Mouse (Mus musculus) left cerebral cortex, adult 9 months (tissue): ENCODE data around the gene Heatr6.

Source experiments
- DNase-seq, 2 experiments: peaks; one replicate each; pipeline ENCODE4 v3.0.0; 2022; ENCODE audit warnings: low spot score in 2 of 2

Gene Heatr6

GRCm38 (mm10) chr11:83747376-83748265 lies 5.9 kb upstream of the Heatr6 start:
- DNase-seq: no peak

- DNase-seq: no peak
Measured at GRCm38 (mm10) chr11:83754227-83754626, 731 bp downstream of the Heatr6 start.

DNA sequence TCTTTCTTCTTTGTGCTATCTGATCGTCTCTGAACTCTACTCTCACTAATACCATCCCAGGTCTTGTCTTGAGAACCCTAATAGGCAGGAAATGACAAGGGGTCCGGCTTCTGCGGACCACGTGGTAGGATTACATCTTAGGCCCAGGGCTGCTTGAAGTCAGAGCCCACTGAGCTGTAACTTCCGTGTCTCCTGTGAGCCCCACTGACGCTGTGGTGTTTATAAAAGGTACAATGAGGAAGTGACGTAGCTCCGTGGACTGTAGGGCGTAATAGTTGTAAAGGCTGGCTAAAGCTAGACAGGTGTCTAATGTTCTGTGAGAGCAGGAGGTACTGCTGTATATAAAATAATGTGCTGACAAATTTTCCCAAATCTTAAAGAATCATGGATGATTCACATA lies 13.8 kb downstream of the Heatr6 start:
- no peak for DNase-seq

- no peak for DNase-seq
Measured at GRCm38 (mm10) chr11:83768976-83769375, 15.5 kb downstream of the Heatr6 start.

DNA sequence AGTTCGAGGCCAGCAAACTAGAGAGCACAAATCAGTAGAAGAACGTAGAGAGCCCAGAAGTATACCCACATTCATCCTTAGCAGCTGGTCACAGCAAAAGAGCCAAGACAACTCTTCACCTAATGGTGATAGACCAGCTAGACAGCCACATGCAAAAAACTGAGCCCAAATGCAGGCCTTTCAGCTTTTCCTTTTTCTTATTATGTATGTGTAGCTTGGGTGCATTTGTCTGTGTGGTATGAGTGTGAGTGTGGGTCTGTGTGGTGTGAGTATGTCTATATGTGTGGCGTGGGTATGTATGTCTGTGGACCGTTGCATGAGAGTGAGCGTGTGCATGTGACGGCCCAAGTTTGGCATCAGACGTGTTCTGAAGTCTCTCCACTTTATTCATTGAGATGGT lies 17.5 kb downstream of the Heatr6 start:
- no peak for DNase-seq

DNA sequence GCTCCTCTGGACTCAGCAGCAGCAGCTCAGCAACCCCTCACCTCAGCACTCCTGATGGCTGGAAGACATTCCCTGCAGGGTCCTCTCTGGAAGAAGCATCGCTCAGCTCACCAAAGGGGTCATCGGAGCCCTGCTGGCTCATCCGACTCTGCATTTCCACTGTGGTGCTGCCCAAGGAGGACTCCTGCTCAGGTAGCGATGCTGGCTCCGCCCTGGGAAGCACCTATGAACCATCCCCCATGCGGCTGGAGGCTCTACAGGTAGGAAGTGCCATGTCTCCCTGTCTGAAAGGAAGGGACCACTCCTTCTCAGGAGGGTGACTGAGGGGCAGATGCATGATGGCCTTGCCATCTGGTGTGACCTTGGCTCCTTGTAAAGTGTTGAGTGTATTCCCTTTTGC lies 18.8 kb downstream of the Heatr6 start:
- DNase-seq: no peak

GRCm38 (mm10) chr11:83773691-83774090 lies 20.2 kb downstream of the Heatr6 start:
- no peak for DNase-seq

DNA sequence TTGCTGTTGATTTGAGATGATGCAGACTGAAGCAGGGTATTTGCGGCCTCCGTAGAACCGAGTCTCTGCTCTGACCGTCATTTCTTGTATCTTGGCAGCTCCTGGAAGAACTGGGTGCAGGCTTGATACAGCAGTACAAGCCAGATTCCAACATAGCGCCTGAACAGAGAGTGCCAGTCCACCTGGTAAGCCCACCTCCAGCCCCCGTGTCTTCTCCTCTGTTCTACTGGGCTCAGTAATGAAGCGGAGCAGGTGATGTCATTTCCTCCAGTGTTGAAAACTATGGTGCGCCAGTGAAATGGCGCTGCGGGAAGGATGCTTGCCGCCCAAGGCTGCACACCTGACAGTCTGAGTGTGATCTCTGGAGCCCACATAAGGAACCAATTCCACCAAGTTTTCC lies 20.8 kb downstream of the Heatr6 start:
- DNase-seq: no peak

GRCm38 (mm10) chr11:83776798-83777197 lies 23.3 kb downstream of the Heatr6 start:
- DNase-seq: no peak

DNA sequence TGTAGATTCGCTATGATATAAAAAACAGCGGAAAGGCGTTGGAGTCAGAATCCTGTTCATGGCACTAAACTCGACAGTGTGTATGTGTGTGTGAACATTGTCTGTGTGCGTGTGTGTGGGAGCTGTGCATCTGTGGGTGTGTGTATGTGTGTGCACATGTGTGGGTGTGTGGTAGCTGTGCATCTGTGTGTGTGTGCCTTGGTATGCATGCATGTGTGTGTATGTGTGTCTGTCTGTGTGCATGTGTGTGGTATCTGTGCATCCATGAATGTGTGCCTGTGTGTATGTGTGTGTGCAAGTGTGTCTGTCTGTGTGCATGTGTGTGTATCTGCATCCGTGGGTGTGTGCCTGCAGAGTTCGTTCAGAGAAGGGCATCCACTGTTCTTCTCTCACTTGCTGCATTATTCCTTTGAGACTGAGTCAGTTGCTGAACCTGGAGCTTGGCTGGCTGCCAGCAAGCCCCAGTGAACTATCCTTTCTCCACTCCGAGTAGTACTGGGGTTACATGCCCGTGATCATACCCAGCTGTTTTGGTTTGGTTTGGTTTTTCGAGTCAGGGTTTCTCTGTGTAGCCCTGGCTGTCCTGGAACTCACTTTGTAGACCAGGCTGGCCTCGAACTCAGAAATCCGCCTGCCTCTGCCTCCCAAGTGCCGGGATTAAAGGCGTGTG lies 30.6 kb downstream of the Heatr6 start:
- no peak for DNase-seq

DNA sequence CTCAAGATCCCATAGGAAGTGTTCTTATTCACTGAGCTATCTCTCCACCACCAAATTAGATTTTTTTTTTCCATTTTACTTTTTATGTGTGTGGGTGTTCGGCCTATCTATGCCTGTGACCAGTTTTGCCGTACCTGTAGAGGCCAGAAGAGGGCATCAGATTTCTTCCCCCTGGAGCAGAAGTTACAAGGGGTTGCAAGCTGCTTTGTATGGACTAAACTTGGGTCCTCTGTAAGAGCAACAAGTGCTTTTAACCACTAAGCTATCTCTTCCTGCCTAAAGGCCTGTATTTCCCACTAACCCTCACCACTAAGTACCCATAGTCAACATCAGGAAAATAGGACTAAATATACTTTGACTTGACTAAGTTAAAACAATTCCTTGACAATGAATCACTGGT lies 31.2 kb downstream of the Heatr6 start:
- peak in 1 of 2 experiments; percentile 37 for DNase-seq

DNA sequence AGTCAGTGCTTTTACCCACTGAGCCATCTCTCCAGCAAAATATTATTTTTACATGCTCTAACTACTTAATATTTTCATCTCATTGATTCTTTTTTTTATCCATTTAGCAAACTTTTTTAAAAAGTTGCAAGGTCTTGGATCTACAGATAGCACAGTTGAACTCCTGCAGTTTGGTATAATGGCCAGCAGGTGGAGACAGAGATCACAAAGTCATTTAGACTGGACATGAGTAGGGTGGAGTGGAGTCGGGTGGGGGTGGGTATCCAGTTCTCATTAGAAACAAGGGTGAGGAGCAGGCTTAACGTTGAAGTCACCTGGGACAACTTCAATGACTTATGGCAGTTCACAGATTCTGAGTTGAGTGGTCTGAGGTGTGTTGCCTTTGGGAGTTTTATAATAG lies 31.9 kb downstream of the Heatr6 start:
- DNase-seq: peak in 1 of 2 experiments; percentile 61

- no peak for DNase-seq
Measured at GRCm38 (mm10) chr11:83786835-83787234, 33.3 kb downstream of the Heatr6 start.

- DNase-seq: no peak
Measured at GRCm38 (mm10) chr11:83787401-83788021, 34.0 kb downstream of the Heatr6 start.

DNA sequence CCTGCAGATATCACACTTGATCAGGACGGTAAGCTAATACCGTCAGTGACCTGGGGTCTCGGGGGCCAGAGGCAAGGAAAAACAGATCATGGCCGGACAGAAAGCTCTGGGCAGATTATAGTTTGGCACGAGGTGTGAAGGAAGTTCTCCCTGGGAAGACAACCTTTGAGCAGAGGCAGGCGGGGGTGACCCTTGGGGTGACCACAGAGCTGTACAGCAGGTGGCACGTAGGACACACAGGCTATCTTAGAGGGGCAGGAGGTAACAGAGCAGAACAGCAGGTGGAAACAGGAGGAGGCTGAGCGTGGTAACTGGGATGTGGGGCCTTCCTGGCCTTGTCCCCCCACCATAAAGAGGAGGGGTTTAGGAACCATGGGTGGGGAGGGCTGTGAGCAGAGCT lies 34.8 kb downstream of the Heatr6 start:
- DNase-seq: no peak

DNA sequence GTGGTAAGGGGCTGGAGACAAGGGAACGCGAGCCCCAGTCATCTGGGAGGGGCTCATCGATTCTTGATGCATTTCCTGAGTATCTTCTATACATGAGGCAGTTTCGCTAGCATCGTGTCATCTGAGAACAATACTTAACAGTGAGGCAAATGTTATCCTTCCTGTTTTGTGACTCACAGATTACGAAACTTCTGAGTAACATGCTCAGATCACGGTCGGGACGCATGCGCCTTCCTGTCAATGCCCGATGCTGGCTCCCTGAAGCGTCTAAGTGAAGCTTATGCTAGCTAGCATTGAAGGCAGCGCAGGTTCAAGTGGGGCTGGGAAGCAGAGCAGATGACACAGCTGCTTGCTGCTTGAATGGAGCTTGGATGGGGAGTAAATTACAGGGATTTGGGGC lies 35.8 kb downstream of the Heatr6 start:
- no peak for DNase-seq

- DNase-seq: no peak
Measured at GRCm38 (mm10) chr11:83791133-83791532, 37.6 kb downstream of the Heatr6 start.

- no peak for DNase-seq
Measured at GRCm38 (mm10) chr11:83792316-83792914, 38.9 kb downstream of the Heatr6 start.

DNA sequence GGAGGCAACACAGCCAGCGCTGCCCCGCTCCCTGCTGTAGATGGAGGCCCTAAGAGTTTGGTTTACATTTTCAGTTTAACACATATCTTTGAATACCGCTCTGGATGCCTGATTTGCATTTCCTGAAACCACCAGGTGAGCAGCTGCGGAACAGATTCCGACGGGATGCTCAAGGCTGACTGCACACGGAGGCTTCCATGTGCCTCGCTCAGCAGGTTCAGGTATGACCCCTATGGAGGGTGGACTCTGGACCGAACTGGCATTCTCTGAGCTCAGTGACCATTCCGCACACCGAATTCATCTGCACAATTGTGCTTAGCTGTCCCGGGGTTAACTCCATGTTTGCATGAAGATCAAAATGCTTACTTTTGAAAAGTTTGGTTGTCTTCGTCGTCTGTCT lies 39.8 kb downstream of the Heatr6 start:
- DNase-seq: no peak

- no peak for DNase-seq
Measured at GRCm38 (mm10) chr11:83796112-83796511, 42.6 kb downstream of the Heatr6 start.

DNA sequence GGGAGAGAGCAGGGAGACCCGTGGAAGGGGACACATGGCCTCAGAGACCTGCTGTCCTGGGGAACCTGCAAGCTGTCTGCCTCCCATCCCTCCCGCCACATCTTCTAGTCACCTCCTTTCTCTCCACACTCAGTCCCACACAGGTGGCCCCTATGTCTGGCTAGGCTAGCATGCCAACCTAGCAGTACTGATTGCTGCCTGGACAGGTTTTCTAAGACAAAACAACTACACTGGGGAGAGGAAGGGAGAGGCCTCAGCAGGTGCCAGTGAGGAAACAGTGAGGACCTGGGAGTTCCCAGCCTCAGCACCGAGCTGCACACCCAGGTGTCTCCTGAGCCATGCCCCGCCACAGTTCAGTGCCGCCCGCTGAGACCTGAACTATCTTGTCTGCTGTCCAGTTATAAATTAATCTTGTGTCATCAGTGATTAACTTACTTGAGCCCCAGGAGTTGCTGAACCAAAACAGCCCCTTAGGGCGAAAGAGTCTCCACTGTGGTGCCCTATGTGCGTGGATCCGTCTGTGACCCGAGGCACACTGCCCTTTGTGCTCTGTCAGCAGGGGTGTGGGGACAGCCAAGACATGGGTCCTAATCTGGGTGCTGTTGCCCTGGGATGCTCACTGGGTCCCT lies 43.6 kb downstream of the Heatr6 start:
- DNase-seq: no peak

DNA sequence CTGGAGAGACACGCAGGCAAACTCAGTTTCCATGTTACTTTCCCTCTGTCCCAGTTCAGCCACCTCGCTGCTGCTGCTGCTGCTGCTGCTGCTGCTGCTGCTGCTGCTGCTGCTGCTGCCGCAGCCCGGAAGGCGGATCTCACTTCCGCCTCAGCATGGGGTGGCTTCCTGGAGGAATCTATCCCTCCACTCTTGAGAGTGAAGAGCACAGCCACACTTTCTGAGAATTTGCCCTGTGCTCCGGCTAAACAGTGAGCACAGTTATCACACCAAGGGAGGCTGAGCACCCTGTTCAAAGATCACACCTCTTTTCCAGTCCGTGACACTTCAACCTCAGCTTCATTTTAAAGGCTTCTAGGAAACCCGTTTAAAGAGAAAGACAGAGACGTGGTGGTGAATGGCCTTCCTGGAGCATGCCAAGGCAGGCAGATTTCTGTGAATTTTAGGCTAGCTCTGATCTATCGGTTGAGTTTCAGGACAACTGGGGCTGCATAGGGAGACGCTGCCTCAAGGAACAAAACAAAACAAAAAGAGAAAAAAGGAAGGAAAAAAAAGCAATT lies 46.5 kb downstream of the Heatr6 start:
- DNase-seq: no peak
